Mouse (Mus musculus): ENCODE measurements around the gene Cnn1.

The Cnn1 gene

DNA sequence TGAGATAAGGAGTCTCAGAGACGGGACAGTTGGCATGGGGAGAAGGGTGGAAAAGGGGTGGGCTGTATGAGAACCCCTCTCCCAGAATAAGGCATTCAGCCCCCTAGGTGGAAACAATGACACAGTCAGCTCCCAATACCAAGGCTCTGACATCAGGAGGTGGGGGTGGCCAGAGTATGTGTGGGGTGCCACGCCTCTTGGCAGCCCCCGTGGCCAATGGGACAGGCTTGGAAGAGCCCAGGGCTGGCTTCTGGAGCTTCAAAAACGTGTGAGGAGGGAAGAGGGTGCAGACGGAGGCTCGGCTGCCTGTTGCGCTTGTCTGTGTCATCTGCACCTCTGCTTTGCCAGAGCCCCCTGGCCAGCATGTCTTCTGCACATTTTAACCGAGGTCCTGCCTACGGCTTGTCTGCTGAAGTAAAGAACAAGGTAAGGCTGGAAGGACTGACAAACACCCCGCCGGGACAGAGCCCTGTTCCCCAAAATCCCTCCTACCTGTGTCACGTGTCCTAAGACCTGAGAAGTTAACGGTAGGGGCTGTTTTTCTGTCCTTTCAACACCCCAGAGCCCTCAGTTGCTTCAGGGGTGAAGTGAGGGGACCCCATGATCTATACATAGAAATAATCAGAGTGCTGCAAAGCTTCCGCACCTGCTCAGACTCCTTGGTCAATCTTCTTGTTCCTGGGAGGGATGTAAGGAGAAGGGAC lies at the start of gene Cnn1:
Gene Cnn1, plus strand, starts transcription at position 224 of the 704 bp plus-strand sequence.
- DNase-seq (ENCODE audit: low read depth), result peak; percentile 15

DNA sequence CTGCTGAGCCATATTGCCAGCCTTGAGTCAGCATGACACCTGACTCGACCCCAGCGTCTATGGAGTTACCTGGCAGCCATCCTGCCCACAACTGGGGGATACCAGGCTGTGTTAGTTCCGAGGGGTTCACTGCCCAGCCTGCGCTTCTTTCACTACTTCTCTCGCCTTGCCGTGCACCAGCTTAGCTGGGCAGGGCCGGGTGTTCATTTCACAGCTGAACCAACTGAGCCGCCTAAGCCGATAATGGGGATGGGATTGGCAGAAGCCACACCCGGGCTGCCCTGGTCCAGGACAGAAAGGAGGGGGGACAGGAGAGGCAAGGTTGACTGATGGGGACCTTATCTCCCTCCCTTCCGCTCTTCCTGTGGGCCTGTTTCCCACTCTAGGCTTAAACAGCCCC lies 49.7 kb upstream of the Cnn1 start:
- no peak for DNase-seq (ENCODE audit: low read depth)

DNA sequence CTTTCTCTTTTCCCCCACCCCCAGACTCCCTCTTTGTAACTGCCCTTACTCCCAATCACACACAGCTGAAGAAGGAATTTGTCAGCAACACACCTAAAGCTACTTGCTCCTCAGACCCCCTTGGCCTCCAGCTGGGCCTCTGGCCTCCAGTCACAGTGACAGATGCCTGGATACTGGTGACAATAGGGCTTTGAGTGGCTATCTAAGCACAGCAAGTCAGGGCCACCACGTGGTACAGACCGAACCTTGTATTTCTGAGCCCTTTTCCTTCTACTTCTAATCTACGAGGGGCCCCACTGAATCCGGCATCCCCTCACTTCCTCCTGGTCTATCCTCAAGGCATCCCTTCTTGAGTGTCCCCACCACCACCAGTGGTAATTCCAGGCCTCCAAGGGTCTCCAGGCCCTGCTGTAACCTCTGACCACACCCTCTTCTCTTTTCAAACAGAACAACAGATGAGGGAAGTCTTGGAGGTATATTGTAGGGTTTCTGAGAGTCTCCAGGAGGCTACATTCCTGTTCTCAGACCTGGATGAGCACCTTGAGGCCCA lies 49.2 kb upstream of the Cnn1 start:
- no peak for DNase-seq (ENCODE audit: low read depth)

DNA sequence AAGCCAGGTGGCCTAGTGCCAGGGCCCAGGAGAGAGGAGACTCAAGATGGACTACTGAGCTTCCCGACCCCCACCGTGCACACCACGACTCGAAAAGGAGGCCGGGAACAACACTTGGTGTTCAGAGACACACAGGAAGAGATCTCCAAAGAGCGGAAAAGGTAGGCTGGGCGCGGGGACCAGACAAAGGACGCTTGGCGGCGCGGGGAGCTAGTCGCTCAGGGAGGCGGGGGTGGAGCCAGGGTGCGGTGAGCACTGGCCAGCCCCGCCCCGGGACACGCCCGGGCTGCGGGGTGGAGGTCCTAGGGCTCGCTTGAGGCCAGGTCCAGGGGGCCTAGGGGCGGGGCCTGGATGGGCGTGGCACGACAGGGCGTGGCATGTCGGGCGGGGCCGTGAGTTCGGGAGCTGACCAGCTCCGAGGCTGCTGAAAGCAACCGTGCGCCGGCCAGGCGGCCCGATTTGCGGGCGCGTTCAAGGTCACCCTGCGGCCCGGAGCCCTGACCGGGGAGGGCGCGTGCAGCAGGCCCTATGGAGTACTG lies 48.6 kb upstream of the Cnn1 start:
- DNase-seq (ENCODE audit: low read depth), result peak; percentile 69

DNA sequence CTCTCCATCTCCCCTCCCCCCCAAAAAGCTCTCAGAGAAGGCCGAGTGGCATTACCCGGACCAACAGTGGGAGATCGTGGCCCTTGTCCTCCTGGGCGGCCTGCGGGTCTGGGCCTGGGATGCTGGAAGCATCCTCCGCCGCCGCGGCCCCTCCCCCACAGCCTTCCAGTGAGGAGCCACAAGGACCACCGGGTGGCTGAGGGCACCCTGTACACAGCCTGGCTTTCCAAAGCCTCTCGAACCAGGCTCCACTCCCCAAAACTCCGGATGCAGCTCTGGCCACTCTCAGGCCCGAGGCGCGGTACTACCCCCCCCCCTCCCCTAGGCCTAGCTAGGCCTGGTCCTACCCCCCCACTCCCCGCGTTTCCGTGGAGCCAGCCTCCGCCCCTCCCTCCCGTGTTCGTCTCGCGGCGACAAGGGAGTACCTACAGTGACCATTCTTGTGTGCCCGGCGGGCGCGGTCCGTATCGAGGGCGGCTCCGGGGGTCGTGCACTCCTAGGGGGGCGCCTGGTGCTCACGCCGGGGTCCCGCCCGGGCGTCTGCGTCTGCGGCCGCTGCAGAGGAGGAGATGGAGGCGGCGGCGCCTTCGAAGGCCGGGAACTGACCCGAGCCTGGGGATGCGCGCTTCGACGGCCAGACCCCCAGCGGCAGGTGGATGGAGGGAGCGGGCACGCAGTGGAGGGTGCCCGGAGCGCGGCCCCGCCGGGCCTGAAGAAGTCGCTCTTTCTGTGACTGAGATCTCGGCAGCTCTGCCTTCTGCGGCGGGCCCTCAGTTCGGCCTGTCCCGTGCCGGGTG lies 47.7 kb upstream of the Cnn1 start:
- peak; percentile 20 for DNase-seq (ENCODE audit: low read depth)

DNA sequence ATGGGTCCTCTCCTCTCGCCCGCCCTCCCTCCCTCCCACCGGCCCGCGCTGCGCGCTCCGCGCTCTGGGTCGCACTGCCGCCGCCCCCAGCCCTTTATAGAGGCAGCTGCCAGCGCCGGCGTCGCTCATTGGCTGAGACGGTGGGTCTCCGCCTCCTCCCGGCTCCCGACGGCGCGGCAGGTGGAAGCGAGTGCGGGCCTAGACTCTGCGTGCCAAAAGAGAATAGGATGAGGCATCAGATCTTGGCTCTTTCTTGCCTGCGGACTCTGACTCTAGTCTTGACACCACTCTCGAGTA lies 47.1 kb upstream of the Cnn1 start, which contains the start of gene Elavl3:
Gene Elavl3, minus strand, starts transcription at position 66 of the 297 bp plus-strand sequence.
- DNase-seq (ENCODE audit: low read depth), result peak; percentile 51

DNA sequence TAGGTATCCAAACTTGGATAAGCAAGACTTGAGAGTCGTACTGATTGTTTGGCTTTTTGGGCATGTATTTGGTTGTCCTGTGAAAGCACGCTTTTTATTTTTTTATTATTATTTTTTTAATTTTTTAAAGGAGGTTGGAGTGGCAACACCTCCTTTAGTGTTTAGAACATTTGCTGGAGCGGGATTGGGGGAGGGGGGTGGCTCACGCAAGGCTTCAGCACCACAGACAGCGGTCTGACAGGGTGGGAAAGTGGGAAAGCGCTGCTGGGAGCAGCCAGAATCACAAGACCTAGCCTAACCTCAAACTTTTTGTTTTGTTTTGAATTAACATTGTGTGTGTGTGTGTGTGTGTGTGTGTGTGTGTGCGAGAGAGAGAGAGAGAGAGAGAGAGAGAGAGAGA lies 45.4 kb upstream of the Cnn1 start:
- DNase-seq (ENCODE audit: low read depth), result no peak

DNA sequence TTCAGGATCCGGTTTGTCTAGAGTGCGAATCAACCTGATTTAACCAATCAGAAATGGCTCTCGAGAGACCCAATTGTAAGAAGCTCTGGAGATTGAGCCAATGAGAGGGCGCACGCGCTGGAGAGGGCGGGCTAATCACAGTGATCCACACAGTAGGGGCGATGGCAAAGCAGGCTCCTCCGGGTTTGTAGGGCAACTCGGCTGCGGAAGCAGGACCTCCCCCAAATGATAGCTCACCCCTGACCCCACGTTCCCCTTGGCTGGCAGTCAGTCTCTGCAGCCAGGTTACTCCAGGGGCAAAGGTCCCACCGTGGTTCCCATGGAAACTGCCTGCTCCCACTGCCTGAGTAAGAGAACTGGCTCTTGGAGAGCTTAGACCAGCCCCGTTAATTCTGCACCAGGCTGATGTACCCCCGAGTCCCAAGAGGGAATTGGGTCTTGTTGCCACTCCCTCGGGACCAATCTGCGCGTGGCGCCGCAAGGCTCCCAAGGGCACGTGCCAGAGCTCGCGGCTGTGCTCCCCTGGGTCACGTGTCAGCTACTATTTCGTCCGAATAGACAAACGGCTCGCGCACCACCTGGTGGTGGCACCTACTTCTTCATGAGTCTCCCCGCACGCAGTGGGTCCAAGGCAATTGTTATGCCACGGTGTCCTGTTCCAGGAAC lies 44.5 kb upstream of the Cnn1 start:
- DNase-seq (ENCODE audit: low read depth), result peak; percentile 85

DNA sequence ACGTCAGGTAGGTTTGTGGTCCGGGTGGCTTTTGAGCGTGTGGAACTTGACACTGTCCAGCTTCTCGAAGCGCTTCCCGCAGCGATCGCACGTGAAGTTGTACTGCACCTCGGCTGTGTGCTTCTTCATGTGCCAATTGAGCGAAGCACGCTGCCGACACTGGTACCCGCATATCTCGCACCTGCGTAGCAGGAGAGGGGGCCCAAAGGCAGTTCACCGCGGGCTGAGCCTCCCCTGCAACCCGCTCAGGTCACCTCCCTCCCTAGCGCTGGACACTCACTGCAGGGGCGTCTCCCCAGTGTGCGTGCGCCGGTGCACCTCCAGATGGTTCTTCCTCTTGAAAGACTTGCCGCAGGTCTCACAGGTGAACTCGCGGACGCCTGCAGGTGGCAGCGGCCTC lies 43.3 kb upstream of the Cnn1 start:
- DNase-seq (ENCODE audit: low read depth), result no peak

DNA sequence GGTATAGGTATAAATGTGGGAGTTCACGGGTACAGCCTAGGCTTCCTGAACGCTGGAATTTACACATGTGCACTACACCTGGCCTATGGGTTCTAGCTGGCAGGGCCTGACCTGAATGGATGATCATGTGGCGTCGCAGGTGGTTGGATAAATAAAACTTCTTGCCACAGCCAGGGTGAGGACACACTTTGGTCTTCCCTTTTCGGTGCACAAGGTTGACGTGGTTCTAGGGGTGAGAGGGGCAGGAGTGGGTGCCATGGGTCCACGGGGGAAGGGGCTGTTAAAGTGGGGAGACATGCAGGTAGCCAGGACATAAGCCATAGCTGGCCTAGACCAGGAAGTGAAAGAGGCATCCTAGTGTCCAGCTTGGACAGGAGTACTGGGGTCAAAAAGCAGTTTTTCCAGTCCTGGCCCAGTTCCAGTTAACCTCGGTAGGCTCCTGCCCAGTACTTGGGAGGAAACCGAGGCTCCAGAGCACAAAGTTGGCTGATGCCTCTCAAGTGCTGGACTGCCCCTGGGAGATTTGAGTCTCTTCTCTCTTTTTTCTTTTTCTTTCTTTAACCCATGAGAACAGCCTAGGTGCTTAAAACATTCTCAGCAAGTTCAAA lies 42.6 kb upstream of the Cnn1 start:
- no peak for DNase-seq (ENCODE audit: low read depth)

DNA sequence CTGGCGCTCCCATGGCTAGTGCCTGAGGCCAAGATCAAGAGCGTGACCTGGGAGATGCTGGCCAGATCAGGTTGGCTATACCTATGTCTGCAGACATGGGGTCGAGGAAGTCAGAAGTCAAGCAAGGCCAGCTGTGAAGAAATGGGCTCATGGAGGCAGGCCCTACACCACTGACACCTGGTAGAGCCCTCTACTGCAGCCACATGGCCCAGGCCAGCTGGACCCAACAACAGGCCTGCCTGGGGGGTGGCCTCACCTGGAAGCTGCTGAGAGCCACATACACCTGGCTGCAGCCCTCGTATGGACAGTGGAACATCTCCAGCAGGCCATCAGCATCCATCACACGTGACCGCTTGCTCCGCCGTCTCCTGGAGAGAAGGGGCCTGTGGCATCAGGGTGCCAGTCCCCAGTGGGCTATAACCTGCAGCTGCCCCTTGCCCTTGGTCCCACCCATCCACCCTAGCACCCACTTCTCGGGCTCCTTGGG lies 41.9 kb upstream of the Cnn1 start:
- DNase-seq (ENCODE audit: low read depth), result no peak

DNA sequence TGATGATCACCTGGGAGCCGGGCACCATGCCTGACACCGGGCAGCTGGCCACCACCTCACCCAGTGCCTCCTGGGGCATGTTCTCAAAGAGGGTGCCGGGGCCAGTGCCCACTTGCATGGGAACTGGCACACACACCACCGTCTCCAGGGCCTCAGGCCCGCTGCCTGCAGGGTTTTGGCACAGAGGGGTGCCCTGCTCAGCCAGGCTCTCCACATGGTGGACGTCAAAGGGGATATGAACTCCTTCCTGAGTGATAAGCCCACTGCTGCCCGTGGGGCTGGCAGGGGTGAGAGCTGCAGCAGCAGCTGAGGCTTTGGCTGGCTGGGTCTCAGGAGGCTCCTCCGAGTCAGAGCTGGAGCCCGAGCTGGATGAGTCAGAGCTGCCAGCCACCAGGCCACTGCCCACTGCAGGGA lies 41.0 kb upstream of the Cnn1 start:
- DNase-seq (ENCODE audit: low read depth), result no peak

DNA sequence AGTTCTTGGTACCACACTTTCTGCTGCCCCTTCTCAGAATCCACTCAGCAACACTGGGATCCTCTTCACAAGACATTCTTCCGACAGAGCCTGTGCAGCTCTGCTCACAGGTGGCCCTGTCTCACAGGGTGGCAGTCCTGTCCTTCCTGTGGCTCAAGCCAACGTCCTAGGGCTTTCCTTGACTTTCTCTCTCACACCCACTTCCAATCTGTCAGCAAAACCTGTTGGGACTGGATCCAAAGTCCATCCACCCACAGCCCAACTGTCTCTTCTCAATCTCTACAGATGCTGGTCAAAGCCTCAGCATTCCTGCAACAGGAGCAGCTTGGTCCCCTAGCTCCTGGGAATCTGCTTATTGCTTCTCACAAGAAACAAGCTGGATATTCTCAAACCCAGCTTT lies 37.7 kb upstream of the Cnn1 start:
- DNase-seq (ENCODE audit: low read depth), result no peak

DNA sequence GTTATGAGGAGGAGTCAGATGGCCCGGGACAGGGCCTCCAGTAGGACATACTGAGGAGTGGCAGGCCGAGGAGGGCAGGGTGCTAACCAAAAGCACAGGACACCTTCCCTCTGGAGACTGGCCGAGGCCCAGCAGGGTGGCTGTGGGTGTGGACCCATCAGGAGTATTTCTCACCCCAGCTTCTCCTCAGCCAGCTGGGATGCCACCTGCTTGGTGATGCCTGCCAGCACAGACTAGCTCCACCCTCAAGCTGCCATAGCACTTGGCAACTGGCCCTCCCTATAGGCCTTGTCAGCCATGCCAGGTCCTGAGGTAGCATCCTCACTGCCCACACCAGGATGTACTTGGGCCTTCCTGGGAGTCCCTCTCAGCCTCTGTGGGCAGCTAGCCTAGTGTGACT lies 34.7 kb upstream of the Cnn1 start:
- no peak for DNase-seq (ENCODE audit: low read depth)

DNA sequence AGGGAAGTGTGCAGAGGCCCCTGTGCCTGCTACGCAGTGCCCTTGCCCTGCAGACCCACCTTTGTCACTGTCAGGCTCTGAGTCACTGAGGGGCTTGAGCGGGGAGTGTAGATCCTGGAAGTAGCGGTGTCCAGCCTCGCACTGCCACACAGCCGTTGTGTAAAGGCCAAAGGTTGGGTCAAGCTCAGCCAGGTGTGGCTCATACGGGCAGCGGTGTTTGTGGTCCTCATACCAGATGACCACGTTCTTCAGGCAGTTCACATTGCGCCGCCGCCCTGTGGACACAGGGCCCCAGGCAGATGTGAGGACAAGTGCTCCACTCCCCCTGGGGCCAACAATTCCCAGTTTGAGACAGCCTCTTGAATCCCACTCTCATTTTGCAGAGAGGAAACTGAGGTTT lies 33.4 kb upstream of the Cnn1 start:
- no peak for DNase-seq (ENCODE audit: low read depth)

DNA sequence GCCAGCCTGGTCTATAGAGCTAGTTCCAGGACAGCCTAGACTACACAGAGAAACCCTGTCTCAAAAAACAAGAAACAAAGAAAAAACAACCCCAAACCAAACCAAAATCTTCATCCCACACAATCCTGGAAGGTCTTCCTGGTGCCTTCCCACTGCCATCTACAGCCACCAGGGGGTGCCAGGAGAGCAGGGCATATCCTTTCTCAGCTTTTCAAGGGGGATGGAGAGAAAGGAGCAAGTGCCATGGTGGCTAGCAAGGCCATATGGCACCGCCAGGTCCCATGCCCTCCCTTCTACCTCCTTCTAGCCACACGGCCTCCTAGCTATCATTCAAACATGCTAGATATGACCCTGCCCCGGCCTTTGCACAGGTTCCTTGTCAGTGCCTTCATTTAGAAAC lies 32.6 kb upstream of the Cnn1 start:
- DNase-seq (ENCODE audit: low read depth), result peak; percentile 73

DNA sequence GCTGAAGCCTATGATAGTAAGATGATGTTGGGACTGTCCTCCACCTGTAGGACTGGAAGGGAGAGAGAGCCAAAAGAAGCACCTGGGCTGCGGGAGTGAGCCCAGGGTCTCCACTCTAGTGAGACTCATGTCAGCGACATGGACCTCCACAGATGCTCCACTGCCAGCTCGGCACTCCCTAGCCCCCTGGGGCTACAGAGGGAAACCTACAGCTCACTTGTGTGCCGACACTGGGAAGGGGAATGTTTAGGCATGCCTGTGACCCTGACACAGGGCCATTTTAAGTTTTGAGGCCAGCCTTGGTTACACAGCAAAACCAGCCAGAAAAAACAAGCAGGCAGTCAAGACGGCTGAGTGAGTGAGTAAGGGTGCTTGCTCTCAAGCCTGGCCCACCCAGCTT lies 31.8 kb upstream of the Cnn1 start:
- DNase-seq (ENCODE audit: low read depth), result no peak

DNA sequence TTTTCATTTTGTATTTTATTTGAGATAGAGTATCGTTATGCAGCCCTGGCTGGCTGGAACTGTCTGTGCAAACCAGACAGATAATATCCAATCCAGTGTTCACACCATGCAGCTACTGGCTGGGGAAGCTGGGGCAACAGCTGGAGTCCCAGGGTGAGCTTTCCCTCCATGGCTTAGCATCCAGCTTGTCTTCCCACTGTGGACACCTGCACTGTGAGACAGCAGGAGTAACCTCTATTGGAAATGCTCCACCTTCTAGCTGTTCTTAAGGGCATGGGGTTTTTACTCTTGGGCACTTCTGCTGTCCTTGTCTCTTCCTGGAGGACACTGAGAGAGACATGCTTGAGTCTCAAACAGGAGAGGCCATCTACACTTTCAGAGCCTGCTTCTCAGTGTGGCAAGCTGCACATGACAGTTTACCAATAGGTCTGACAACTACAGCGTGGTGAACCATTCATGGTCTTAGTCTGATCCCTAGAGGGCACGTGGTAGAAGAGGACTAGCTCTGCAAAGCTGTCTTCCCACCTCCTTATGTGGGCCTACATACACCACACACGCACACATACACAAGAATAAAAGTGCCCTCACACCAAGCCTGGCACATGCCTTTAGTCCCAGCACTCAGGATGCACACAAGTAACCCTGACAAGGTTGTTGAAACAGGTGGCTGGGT lies 29.0 kb upstream of the Cnn1 start:
- DNase-seq (ENCODE audit: low read depth), result no peak

DNA sequence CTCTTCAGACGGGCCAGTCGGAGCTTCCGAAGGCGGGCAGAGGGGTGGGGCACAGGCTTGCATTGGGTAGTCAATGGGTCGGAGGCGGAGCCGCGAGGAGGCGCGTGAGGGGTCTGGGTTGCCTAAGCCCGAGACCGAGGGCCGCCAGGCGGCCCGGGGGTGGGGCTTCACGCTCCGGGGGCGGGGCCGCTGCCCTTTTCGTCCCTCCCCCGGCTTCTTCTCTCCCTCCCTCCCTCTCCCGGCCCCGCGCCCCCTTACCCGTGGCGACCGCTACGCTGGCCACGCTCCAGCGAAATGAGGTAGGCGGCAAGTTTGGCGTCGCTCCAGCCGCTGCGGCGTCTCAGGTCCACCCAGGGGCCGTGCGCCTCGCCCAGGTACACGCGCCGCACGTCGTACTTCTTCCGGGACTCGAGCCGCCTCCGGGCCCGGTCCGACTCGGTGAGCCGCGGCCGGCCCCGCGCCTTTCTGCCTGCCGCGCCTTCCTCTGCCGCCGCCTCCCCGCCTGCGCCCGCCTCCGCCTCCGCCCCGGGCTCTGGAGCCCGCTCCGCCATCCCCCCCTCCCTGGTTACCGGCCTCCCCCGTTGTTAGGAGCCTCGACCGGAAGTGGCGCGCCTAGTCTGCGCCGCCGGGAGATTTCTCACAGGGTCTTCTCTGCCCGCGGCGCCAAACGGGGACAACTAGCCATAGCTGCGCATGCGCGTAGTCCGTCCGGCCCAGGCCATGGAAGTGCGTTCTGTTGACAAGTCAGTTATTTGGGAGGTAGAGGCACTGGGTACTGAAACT lies 28.0 kb upstream of the Cnn1 start, which contains the start of the genes Gm49318 and Zfp653:
Gene Gm49318, minus strand, starts transcription at position 469 of the 783 bp plus-strand sequence.
Gene Zfp653, minus strand, starts transcription at position 586 of the 783 bp plus-strand sequence.
- peak; percentile 97 for DNase-seq (ENCODE audit: low read depth)

DNA sequence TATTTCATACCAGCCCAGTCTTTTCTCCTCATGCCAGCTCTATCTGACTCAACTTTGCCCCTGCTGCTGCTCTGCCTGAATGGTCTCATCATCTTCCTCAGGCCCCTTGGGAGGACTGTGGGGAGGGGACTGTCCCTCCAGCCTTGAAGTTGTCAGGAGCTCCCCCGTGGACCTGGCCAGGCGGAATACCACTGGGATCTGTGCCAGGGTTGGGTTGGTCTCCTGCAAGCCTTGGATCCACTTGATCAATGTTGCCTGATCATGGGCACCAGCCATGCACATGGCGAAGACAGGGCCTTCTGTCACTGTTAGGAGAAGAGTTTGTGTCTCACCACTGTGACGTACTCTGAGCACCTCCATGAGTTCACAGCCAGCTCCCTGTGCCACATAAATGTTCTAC lies 26.7 kb upstream of the Cnn1 start:
- DNase-seq (ENCODE audit: low read depth), result no peak
